Mouse (Mus musculus): Measurements from ENCODE around the gene Mnd1.

Mnd1 gene
- long read RNA-seq, experiment 1, partial matches to known transcripts = 0 of 4 reads
- long read RNA-seq, experiment 1, other reads (novel, unspliced or antisense) = 1 of 4 reads
- long read RNA-seq, experiment 2, partial matches to known transcripts = 0 of 6 reads
- long read RNA-seq, experiment 2, other reads (novel, unspliced or antisense) = 4 of 6 reads

DNA sequence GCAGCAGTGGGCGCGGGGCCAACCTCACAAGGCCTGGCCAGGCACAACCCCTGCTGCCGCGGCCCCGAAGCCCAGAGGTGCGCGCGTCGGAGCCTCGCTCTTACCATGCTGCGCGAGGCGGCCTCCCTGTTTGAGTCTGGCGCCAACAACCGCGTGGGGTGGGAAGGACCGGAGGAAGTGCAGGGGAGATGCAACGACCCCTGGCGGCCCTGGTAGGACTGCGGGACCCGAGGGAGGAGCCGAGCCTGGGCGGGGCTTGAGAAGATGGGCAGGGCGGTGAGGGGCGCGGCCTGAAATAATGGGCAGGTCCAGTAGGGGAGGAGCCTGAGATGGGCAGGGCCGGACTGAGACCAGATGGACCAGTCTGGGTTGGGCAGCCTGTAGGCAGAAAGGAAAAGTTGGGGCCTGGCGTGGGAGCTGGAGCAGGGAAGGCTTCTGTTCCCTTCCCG lies at the start of gene Mnd1:
TSS of gene Mnd1 (minus strand) at position 229 of the 449 bp plus-strand sequence.
- intact Hi-C loops (cut with DNase I) = loop anchor here (10.0 kb wide), 1 partner anchor 211 kb away; no protein-coding TSS in a partner anchor

DNA sequence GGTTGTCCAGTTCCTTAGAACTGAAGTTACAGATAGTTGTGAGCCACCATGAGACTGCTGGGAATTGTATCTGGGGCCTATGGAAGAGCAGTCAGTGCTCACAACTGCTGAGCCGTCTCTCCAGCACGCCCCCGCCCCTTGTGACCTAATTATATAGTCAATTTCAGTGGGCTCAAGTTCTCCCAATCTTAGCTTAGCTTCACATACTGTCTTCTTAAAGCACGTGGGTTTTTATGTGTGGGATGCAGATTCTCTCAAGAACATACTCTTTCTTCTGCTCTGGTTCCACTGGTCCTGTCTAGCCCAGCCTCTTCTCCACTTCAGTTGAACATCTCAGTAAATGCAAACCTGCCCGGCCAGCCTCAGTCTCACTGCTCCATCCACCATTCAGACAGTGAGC lies 49.1 kb upstream of the Mnd1 start:
- intact Hi-C loops (cut with DNase I) = no loop called here

DNA sequence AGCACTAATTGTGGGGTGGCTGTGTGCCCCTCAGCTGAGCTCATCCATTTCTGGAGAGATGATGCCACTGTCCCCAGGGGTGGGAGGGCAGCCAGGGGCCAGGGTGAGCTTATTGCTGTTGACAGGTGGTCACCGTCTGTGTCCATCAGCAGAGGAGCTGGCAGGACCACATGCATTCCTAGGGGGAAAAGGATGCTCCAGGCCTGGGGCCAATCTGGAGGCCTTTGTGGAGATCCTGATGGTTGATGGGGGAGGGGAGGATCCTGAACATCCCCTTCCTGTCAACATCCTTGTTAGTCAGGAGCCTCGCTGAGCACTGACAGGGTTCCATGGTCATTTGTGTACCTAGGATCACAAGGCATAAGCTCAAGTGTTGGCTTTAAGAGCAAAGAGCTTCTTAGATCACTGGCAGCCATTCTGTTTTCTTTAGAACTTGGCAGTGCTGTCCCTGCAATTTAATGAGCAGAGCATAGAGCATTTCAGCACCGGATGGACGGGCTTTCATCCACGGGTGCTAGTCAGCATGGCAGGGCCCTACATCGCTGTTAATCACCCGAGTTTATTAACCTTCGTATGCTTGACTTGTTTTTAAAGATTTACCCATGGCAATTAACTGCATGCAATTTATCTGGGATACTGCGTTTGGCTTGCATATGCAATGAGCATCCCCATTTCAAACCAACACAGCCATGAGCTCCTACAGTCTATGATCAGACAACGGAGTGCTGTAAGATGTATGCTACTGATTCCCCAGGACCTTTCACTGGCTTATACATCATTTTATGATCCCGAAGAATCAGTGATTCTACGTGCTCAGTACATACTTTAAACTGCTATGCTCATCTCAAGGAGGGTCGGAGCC lies 45.2 kb upstream of the Mnd1 start:
- intact Hi-C loops (cut with DNase I) = no loop called here

DNA sequence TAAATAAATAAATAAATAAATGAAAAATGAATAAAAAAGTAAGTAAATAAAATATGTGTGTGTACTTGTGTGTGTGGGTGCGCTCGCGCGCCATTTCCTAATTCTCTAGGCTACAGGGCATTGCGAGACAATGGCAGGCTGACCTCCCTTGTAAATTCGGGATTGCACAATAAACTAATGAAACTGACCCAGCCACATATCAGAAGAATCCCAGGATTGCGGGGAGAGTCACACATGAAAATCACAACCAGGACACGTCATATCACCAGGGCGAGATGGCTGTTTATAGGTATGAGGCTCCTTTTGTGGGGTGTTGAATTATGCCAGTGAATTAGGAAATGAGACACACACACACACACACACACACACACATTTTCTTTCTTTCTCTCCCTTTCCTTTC lies 43.9 kb upstream of the Mnd1 start:
- intact Hi-C loops (cut with DNase I) = loop anchor here (5.0 kb wide), 1 partner anchor 58 kb away; no protein-coding TSS in a partner anchor

DNA sequence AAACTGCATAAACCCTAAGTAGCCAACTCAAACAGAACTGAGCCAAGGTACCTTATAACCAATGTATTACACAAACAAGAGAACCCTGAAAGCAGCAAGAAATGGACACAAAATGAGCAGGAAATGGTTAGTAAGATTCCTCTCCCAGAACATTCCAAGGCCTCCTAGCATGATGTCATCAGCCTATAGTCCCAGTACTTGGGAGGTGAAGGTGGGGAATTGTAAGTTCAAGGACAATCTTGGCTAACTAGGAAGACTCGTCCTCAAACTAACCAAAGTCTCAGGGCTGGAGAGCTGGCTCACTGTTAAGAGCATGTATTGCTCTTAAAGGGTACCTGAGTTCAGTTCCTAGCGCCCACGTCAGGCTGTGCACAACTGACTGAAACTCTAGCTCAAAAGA lies 42.6 kb upstream of the Mnd1 start:
- intact Hi-C loops (cut with DNase I) = loop anchor here (5.0 kb wide), 1 partner anchor 59 kb away; no protein-coding TSS in a partner anchor

DNA sequence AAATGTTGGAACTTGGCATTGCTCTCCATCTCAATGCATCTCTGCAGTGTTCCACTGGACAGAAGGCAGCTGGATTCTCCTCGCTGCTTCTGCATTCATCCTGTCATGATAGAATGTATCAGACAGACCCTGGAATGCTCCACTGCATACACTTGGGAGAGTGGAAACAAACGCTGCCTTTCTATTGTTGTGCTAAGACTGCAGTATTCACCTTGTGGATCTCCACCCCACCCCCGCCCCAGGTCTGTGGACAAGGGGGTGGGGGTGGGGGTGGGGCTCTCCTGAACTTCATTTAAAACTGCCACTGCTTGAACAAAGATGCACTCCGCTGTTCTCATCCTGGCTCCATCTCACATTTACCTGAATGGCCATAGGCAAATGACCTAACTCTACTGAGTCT lies 38.3 kb upstream of the Mnd1 start:
- intact Hi-C loops (cut with DNase I) = no loop called here

DNA sequence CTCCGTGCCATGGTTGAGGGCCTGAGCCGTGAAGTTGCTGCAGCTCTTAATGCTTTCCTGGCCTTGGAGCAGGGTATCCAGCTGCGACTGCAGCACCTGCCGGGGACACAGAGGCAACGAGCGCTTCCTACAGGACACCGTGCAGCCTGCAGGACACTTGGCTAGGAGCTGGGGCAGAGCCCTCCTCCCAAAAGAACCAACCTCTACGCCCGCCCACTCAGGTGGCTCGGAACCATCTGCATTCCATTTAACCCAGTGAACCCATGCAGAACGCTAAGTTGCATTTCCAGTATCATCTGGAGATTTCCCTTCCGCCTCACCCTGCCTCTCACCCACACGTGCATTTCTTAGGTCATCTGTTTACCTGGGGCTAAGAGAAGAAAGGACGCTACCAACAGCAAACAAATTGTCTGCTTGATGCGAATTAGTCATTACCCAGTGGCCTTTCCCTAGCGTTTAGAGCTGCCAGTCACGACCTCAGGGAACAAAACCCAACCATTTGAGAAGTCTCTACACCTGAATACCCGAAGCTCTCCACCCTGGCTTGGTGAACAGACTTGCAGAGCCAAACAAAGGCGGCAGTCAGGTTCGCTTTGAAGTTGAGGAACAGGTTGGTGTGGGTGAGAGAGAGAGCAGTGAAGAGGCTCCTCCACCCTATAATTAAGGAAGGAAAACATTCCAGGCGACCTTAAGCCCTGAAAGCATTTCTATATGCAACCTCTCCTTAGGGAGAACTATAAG lies 35.7 kb upstream of the Mnd1 start:
- intact Hi-C loops (cut with DNase I) = no loop called here

DNA sequence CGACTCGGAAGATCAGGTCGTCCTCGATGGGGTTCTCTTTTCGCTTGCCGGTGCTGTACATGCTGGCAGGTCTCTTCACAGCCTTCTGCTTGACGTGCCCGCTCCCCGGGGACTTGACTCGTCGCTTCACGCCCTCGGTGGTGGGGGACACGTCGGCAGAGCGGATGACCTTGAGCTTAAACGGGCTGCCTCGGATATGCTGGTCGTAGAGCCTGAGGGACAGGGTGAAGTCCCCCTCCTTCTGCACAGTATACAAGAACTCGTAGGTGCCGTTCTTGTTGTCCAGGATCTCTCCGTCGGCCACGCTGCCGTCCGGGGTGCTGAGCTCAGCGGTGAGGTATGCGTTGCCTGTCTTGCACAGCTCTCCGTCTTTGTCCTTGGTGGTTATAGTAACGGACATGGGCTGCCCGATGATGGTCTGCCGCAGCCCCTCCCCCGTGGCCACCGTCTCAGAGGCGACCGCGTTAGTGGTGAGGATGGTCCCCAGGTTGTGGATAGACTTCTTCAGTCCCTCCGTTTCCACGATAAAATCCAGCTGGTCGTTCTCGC lies 35.0 kb upstream of the Mnd1 start:
- intact Hi-C loops (cut with DNase I) = no loop called here

DNA sequence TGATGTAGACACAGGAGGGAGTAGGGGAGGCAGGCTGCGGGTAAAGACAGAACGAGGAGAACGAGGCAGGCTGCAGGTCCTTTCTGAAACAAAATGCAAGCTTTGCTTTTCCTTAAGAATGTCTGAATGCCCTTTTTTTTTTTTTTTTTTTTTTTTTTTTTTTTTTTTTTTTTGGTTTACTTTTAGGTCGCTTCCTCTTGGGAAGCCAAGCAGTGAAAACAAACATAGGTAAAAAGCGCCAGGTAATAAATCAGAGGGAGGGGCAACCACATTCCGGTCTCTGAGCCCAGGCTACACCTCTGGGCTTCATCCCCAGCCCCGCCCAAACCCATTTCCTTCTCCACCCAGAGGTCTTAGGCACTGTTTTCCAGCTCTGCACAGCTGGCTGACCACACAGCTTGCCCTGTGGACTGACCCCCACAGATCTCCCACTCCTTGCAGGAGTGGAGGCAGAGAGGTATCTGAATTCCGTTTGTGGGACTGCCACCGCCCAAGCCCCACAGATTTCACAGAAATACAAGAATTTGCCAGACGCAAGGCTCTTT lies 34.1 kb upstream of the Mnd1 start:
- intact Hi-C loops (cut with DNase I) = loop anchor here (5.0 kb wide), 1 partner anchor 33 kb away; no protein-coding TSS in a partner anchor

DNA sequence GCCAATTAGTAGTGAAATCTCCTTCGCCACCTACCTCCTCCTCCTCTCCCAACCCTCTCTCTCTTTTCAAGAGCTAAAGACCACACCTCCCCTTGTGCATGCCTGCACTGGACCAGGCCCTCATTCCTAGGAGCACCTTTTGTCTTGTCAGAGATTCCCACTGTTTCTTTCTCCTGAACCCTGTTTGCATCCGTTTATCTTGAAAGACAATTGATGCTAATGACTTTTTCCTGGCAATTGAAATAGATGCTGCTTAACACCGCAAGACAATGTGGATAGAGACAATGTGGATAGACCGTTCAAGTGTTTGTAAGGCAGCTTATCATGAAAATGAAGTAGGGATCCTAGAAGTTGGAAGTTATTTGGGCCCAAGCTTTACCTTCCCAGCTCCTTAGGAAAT lies 26.1 kb upstream of the Mnd1 start:
- intact Hi-C loops (cut with DNase I) = no loop called here

DNA sequence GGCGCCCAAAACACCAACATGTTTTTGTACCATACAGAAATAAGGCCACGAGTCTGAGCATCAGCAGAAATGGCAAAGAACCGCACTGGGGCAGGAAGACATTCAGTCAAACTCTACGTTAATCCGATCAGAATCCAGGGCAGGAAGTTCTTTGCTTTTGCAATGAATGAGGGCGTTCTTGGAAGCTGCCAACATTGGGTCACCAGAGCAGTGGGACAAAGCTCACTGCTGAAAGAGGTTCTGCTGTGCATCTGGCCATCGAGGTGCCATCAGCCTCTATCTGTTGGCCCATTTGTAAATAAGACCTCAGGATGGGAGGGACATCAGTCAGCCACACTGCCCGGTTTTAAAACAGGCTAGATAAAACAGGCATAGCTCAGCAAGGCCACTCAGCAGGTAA lies 25.5 kb upstream of the Mnd1 start:
- intact Hi-C loops (cut with DNase I) = no loop called here

DNA sequence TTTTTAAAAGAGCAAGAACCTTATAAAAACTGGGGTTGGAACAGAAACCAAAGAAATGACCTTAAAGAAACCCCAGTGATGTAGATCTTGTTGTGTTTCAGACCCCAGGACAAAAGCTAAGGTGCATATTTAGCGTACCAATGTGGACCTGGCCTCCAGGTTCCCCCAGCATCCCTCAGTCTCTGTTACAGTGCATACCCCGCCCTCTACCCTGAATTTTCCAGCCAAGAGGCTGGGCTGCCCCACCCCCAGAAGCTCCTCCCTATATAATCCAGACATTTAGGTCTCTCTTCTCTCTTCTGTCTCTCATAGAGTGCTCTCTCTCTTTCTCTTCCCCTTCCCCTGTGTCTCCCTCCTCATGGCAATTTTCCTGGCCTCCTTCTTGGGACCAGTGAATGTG lies 24.7 kb upstream of the Mnd1 start:
- intact Hi-C loops (cut with DNase I) = no loop called here

DNA sequence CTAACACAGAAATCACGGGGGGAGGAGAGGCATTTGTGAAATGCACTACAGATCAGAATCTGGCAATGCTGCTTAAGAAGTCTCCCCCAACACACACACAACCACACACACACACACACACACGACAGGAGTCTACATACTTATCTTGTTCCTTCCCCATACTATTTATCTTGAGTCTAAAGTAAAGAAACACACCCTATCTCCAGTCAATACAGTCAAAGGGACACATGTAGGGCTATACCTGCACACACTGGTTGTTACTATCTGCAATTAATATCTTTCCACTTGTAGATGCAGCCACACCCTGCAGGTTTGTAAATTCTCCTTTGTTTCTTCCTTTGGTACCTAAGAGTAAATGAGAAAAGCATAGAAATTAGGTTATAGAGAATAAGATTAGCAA lies 22.2 kb upstream of the Mnd1 start:
- intact Hi-C loops (cut with DNase I) = loop anchor here (2.0 to 10.0 kb wide), 2 partner anchors 135 to 367 kb away; no protein-coding TSS in a partner anchor

DNA sequence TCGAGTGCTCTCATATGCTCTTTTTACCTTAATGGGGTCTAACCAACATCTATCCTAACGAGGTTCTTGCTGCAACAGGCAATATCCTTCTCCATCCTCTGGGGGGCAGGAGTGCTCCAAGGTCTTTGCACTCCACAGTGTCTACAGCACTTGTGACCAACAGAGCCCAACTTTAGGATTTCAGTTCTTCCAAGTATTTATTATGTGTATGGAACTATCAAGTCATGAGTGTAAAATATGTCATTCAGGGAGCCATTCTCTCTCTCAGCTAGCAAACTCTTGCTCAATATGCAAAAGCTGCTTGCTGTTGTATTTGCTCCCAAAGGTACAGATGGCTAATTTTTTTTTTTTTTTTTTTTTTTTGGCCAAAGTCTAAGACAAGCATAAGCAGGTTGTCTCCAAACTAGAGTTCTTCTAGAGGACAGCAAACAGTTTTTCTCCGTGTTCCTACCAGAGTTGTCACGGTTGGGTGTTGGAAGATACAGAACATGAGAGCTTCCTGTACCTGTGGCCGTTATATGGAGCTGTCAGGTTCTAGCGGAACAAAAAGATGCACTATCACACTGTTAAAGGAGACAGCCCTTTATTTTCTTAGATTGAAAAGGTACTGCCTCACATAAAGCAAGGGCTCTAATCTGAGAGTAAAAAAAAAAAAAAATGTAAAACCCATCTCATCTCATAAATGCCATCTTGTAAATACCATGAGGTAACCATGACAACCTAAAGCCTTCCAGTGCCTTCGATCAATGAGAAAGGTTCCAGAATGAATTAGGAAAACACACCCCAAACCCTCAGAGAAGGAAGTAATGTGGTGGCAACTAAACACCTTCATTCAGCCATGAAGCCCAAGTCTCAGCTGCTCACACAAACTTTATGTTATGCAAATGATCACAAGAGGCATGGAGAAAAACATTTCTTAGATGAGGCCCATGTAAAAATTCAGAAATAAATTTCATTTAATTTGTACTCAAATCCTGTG lies 20.0 kb upstream of the Mnd1 start:
- intact Hi-C loops (cut with DNase I) = loop anchor here (2.0 to 10.0 kb wide), 3 partner anchors 127 to 369 kb away; no protein-coding TSS in a partner anchor

DNA sequence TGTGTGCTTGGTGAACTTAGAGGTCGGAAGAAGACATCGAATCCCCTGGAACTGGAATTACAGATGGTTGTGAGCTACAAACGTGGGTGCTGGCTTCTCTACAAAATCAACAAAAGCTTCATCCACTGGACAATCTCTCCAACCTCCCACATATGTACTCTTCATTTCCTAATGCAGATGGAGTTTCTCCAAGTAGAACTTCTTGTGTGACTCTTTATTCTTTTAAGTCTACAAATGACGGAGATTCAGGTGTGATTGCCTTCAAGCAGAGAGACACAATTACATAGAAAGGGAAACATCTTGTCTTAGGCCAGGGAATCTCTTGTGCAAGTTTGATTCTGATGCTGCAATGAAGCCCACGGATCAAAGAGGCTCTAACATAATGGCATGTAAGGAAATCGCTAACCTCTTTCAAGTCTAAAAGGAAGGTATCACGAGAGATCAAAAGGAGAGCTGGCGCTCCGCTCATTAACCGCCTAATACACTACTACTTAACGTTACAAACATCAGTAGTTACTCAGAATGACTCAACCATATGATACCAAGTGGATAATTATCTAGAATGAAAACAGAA lies 18.1 kb upstream of the Mnd1 start, which contains the start of gene Gm6525:
TSS of gene Gm6525 (plus strand) at position 524 of the 574 bp plus-strand sequence.
- intact Hi-C loops (cut with DNase I) = loop anchor here (2.0 to 10.0 kb wide), 2 partner anchors 129 to 371 kb away; no protein-coding TSS in a partner anchor

DNA sequence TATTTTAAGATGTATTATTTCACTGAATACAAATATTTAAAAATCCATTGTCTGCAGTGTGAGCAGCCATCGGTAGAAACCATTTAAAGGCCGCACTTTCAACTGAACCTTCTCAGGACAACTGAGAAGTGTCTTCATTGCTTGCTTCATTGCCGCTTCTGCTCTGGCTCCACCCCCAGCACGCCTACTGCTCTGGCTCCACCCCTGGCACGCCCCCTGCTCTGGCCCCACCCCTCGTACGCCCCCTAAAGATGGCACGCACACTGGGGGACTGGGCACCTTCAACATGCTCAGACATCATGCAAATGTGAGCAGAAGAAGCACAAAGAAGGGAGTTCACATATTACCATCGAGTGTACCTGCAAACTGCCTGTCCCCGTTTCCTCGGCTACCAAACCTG lies 16.8 kb upstream of the Mnd1 start:
- intact Hi-C loops (cut with DNase I) = loop anchor here (10.0 kb wide), 1 partner anchor 372 kb away; no protein-coding TSS in a partner anchor

DNA sequence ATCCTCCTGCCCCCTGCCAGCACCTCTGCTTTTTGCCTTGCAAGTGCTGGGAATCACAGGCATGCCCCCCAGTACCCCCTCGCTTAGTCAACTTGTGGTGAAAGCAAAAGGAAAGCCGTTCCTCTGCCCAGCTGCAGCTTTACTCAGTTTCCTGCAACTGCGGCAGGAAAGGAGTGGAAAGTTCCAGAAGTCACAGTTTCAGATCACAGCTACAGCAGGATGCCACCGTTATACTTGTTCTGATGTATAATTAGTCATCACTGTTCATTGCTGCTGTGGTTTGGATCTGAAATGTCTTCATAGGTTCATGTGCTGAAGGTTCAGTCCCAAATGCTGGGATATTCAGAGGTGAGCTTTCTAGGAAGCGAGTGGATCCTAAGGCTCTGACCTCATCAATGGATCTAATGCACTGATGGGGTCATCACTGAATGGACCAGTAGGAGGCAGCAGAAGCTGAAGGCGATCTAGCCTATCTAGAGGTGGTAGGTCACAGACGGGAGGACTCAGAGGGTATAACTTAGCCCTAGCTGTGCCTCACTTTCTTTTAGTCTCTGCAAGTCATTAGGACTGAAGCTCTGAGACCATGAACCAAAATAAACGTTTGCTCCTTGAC lies 13.9 kb upstream of the Mnd1 start:
- intact Hi-C loops (cut with DNase I) = loop anchor here (10.0 kb wide), 1 partner anchor 375 kb away; no protein-coding TSS in a partner anchor

DNA sequence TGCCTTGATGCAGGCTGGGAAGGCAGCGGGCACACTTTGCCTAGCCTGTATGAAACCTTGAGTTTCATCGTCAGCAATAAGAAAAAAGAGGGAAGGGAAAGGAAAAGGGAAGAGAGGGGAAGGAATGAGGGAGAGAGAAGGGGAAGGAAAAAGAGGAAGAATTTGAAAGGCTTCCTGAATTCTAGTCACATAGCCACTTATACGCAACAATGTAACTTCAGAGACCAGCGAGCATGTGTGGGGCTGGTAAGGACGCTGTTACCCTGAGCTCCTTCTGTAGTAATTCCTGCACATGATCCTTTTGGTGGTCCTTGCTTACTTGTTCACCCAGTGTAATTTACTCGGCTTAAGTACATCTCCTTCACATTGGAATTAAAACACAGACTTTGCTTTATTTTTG lies 13.4 kb upstream of the Mnd1 start:
- intact Hi-C loops (cut with DNase I) = no loop called here

DNA sequence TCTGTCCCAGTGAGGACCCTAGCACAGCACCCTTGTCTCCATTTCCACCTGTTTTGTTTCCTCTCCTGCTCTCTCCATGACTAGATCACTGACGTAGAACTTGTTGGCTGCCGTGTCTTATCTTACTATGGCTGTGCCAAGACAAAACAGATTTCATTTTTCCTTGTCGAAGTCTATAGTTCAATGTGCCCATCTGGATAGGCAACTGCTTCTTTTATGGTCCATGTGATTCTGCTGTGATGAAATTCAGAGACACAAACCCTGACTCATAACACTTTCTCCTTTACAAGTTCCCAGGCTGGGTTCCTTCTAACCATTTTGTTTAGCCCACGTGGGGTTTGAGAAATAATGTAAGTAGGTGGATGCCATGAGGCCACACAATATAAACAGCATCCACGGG lies 10.5 kb upstream of the Mnd1 start:
- intact Hi-C loops (cut with DNase I) = no loop called here
